Mouse (Mus musculus) embryonic facial prominence, embryonic 14.5 days (tissue): ENCODE results near the gene Cntnap2. TPM values are rescaled to one million over a fixed set of nuclear protein-coding genes. Genes with fewer than 3 reads are reported as not detected.
"Not testable (repeated sequence)": the region's sequence is repeated elsewhere in the genome, so short reads cannot be mapped to it uniquely, and the experiment has no call there.

Experiments
- ATAC-seq: fragments of 200-750 bp; cut with Nextera tagmentation; 2 replicates; pipeline ENCODE4 v1.8.0; 2017; ENCODE audit warnings: low read depth, moderate number of reproducible peaks, moderate TSS enrichment
- DNase-seq: peaks from one replicate; pipeline ENCODE4 v3.0.0-alpha.2; 2015; ENCODE audit warnings: low spot score
- H3K27ac ChIP-seq: fragments of 300-500 bp; sonication (generic); replicated peaks from 2 replicates; pipeline ENCODE4 v1.5.1; 2014; ENCODE audit warnings: low read depth, mild to moderate bottlenecking, low read length, moderate library complexity
- H3K27me3 ChIP-seq: fragments of 300-500 bp; sonication (generic); replicated peaks from 2 replicates; pipeline ENCODE4 v1.6.1; 2014; ENCODE audit warnings: low read length; ENCODE audit not compliant: control insufficient read depth, insufficient read depth
- H3K36me3 ChIP-seq: fragments of 300-500 bp; sonication (generic); 2 replicates; pipeline ENCODE4 v1.6.1; 2014; ENCODE audit warnings: low read length, mixed read lengths; ENCODE audit not compliant: control insufficient read depth, insufficient read depth
- H3K4me1 ChIP-seq: fragments of 300-500 bp; sonication (generic); 2 replicates; pipeline ENCODE4 v1.6.1; 2014; ENCODE audit warnings: antibody characterized with exemption, low read length; ENCODE audit not compliant: control insufficient read depth, insufficient read depth
- H3K4me2 ChIP-seq: fragments of 300-500 bp; sonication (generic); 2 replicates; pipeline ENCODE4 v1.6.1; 2014; ENCODE audit warnings: low read depth, mild to moderate bottlenecking, low read length, moderate library complexity, mixed read lengths
- H3K4me3 ChIP-seq: fragments of 300-500 bp; sonication (generic); 2 replicates; pipeline ENCODE4 v1.5.1; 2014; ENCODE audit warnings: low read depth, mild to moderate bottlenecking, low read length
- H3K9ac ChIP-seq: fragments of 300-500 bp; sonication (generic); 2 replicates; pipeline ENCODE4 v1.6.1; 2014; ENCODE audit warnings: low read depth, mild to moderate bottlenecking, low read length, moderate library complexity, mixed read lengths
- H3K9me3 ChIP-seq: fragments of 300-500 bp; sonication (generic); 2 replicates; pipeline ENCODE4 v1.6.1; 2016; ENCODE audit warnings: low read length; ENCODE audit not compliant: control insufficient read depth
- WGBS: fragments of 180-500 bp; shearing (Covaris S2); extraction: QIAGEN DNeasy Blood & Tissue Kit; methylation state at CpG from one replicate; pipeline ENCODE4 v1.1.7; 2014; 5-methylcytosine and 5-hydroxymethylcytosine counted together
- polyA plus RNA-seq: library from polyadenylated mRNA; unstranded; fragments of >200 nt; fragmentation: Nextera tagmentation; extraction: Ambion mirVana; gene quantifications from 2 replicates; pipeline ENCODE4 v1.2.1, GENCODE M21; 2014

The Cntnap2 gene
- polyA plus RNA-seq, 1 experiment from 2014 or later = 2.3 TPM

DNA sequence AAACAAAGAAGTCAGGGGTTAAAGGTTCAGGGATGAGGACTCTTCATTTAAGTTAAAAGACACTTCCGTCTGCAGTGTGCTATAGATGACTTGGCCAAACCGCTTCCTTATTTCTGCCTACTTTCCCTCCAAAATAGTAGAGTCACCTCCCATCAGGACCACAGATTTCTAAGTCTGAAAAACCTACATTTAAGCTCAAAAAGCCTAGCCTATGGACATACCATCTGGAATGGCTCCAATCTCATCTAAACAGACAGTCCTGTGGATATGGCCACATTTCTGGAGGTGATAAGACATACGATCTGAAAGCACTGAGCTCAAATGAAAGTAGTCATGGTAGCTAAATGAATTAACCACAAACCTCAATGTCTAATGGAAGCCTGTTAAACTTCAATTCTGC, 2212.4 kb downstream of the Cntnap2 start:
- no peak overlapping the region for H3K4me3 ChIP-seq
- H3K4me1 ChIP-seq = no peaks in the 10 kb centered on the region
- no peaks in the 10 kb centered on the region for H3K36me3 ChIP-seq
- H3K9ac ChIP-seq = no peak overlapping the region
- DNase-seq (no peak), ATAC-seq (no peak)
- H3K27ac ChIP-seq = no peak overlapping the region
- WGBS = 84% methylated on average over 3 of the region's 3 CpGs
- no peaks in the 10 kb centered on the region for H3K27me3 ChIP-seq
- H3K9me3 ChIP-seq = no peaks in the 10 kb centered on the region
- no peak overlapping the region for H3K4me2 ChIP-seq

- Histone ChIP-seq H3K9me3 (no peaks in the 10 kb centered on the region), H3K36me3 (no peaks in the 10 kb centered on the region), H3K4me2 (no peak overlapping the region), H3K27ac (no peak overlapping the region), H3K4me1 (no peaks in the 10 kb centered on the region), H3K27me3 (no peaks in the 10 kb centered on the region), H3K4me3 (no peak overlapping the region), H3K9ac (no peak overlapping the region)
- DNase-seq = peak; percentile 19
- WGBS = 55% methylated on average over 8 of the region's 8 CpGs
- ATAC-seq = no peak
These were observed 2213.7 kb downstream of the Cntnap2 start for GRCm38 (mm10) chr6:47272606-47273575.

DNA sequence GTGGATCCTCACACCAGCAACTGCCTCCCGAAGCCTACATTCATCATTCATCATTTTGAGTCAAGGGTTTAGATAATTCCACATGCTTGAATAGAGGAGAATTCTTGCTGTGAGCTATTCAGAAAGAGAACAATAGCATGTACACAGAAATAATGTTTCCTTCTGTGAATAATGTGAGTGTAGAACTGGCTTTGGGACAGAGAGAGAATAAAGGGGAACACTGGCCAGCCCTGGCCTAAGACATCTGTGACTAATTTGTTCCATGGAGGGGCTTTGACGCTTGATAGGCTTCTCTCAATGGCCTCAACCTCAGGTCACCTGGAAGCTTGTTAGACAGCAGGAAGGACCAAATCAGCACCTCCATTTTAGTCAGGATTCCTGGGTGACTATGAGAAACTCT, 2215.9 kb downstream of the Cntnap2 start:
- no peak overlapping the region for H3K27ac ChIP-seq
- H3K4me1 ChIP-seq = no peaks in the 10 kb centered on the region
- 52% methylated on average over 2 of the region's 2 CpGs for WGBS
- H3K9ac ChIP-seq = no peak overlapping the region
- H3K9me3 ChIP-seq = no peaks in the 10 kb centered on the region
- H3K36me3 ChIP-seq = no peaks in the 10 kb centered on the region
- no peaks in the 10 kb centered on the region for H3K27me3 ChIP-seq
- no peak overlapping the region for H3K4me3 ChIP-seq
- DNase-seq = no peak
- ATAC-seq = no peak
- H3K4me2 ChIP-seq = no peak overlapping the region

DNA sequence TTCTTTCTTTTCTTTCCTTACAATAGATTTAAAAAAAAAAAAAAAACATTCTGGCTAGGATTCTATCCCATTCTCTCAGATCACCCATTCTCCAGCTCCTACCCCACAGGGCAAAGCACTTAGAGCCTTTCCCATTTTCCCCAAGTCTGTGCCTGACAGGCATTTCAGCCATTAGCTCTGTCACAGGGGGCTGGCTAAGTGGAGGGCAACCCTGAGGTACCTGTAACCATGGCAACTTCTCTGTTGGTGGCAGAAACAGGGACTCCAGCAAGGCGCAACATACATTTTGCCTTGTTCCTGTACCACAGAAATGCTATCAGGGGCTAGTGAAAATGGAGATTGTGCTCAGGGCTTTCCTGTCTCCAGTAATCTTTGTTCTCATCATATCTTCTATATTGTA, 2220.0 kb downstream of the Cntnap2 start:
- H3K27ac ChIP-seq = no peak overlapping the region
- no peaks in the 10 kb centered on the region for H3K9me3 ChIP-seq
- no peaks in the 10 kb centered on the region for H3K27me3 ChIP-seq
- no peak overlapping the region for H3K9ac ChIP-seq
- WGBS = 53% methylated on average over 1 of the region's 1 CpGs
- peak; percentile 29 for DNase-seq
- H3K36me3 ChIP-seq = no peaks in the 10 kb centered on the region
- H3K4me2 ChIP-seq = no peak overlapping the region
- no peak overlapping the region for H3K4me3 ChIP-seq
- peaks cover 5% of the 10 kb centered on the region; the same call in 1 of the 2 replicates for H3K4me1 ChIP-seq
- peak; percentile 72; the same call in 1 of the 2 replicates for ATAC-seq

- Histone ChIP-seq H3K4me1 (peaks cover 5% of the 10 kb centered on the region; the same call in 1 of the 2 replicates), H3K27ac (no peak overlapping the region), H3K27me3 (no peaks in the 10 kb centered on the region), H3K9ac (no peak overlapping the region), H3K36me3 (no peaks in the 10 kb centered on the region), H3K9me3 (no peaks in the 10 kb centered on the region), H3K4me2 (no peak overlapping the region), H3K4me3 (no peak overlapping the region)
- DNase-seq (no peak), ATAC-seq (no peak)
These were observed 2222.4 kb downstream of the Cntnap2 start for GRCm38 (mm10) chr6:47281584-47281983.

DNA sequence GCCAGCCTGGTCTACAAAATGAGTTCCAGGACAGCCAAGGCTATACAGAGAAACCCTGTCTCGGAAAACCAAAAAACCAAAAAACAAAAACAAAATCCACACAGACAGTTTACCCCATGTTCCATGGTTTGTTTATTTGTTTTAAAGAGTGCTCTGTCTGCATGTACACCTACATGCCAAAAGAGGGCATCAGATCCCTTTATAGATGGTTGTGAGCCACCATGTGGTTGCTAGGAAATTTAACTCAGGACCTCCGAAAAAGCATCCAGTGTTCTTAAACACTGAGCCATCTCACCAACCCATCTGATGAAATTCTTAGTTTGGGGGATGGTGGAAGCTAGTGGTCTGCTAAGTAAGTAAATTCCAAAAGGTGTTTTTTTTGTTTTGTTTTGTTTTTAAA, 2225.6 kb downstream of the Cntnap2 start:
- no peak for ATAC-seq

DNA sequence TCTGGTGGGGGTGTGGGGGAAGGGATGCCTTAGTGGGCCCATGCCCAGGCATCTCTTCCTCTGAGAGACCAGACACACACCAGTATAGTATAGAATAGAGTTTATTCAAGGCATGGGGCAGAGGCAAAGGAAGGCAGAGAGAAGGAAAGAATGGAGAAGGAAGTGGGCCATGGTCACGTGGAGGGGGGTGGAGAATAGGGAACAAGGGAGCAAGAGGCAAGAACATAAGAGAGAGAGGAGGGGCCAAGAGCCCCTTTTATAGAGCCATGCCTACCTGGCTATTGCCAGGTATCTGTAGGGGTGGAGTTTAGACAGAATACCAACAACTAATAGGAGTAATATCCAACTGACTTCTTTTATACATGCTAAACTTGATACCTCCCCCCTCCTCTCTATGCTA, 2226.6 kb downstream of the Cntnap2 start:
- no peaks in the 10 kb centered on the region for H3K9me3 ChIP-seq
- H3K27ac ChIP-seq = no peak overlapping the region
- 67% methylated on average over 1 of the region's 1 CpGs for WGBS
- peaks cover 5% of the 10 kb centered on the region; the same call in 1 of the 2 replicates for H3K4me1 ChIP-seq
- no peak overlapping the region for H3K9ac ChIP-seq
- DNase-seq (no peak), ATAC-seq (no peak)
- no peak overlapping the region for H3K4me3 ChIP-seq
- no peaks in the 10 kb centered on the region for H3K36me3 ChIP-seq
- no peak overlapping the region for H3K4me2 ChIP-seq
- H3K27me3 ChIP-seq = no peaks in the 10 kb centered on the region

More for the DNA sequence above, 2225.6 kb downstream of the Cntnap2 start:
- Histone ChIP-seq H3K4me2 (no peak overlapping the region), H3K27me3 (no peaks in the 10 kb centered on the region), H3K27ac (no peak overlapping the region), H3K4me3 (no peak overlapping the region), H3K9me3 (no peaks in the 10 kb centered on the region), H3K4me1 (peaks cover 5% of the 10 kb centered on the region; the same call in 1 of the 2 replicates), H3K9ac (no peak overlapping the region), H3K36me3 (no peaks in the 10 kb centered on the region)
- DNase-seq = no peak
- WGBS = 63% methylated on average over 2 of the region's 2 CpGs

GRCm38 (mm10) chr6:47286247-47286967, 2227.2 kb downstream of the Cntnap2 start:
- not testable (repeated sequence) for H3K27ac ChIP-seq, ATAC-seq, H3K4me2 ChIP-seq, H3K27me3 ChIP-seq, H3K4me1 ChIP-seq, H3K9me3 ChIP-seq, H3K9ac ChIP-seq, DNase-seq, H3K4me3 ChIP-seq, H3K36me3 ChIP-seq
- WGBS = 56% methylated on average over 11 of the region's 12 CpGs
